ENCODE assay signal across 8 mouse cellular contexts in genomic region chr2:178117946-178118345, GRCm38 (mm10). TPM values are rescaled to one million over a fixed set of nuclear protein-coding genes. Genes with fewer than 3 reads are reported as not detected.
A peak's percentile ranks its signal among the peaks of the same experiment; 100 is the strongest.
DNase-seq lines count a peak whose midpoint lies in the region; ATAC-seq and TF ChIP-seq lines count a peak whose summit lies in the region.

No protein-coding gene starts in this region.

- WGBS in hindbrain, postnatal 0 days = 24% methylated on average over 12 of the region's 12 CpGs
- 22% methylated on average over 12 of the region's 12 CpGs for WGBS in lung, embryonic 14.5 days

- ATAC-seq in hindbrain, postnatal 0 days = peak; percentile 57
- peak; percentile 42; the same call in 1 of the 2 replicates for ATAC-seq in lung, embryonic 14.5 days (ENCODE audit: insufficient read depth)

- H3K27me3 ChIP-seq in hindbrain, postnatal 0 days (ENCODE audit: insufficient read depth, low read length) = peaks cover 6% of the 10 kb centered on the region; the same call in 1 of the 2 replicates
- peaks cover 18% of the 10 kb centered on the region for H3K27me3 ChIP-seq in lung, embryonic 14.5 days (ENCODE audit: insufficient read depth, low read length)

- H3K9me3 ChIP-seq in hindbrain, postnatal 0 days (ENCODE audit: low read length) = no peaks in the 10 kb centered on the region
- no peaks in the 10 kb centered on the region for H3K9me3 ChIP-seq in lung, embryonic 14.5 days (ENCODE audit: low read depth, low read length)

- peaks cover 6% of the 10 kb centered on the region; the same call in 1 of the 2 replicates for H3K4me1 ChIP-seq in hindbrain, postnatal 0 days (ENCODE audit: insufficient read depth, low read length)
- peaks cover 7% of the 10 kb centered on the region; the same call in 1 of the 2 replicates for H3K4me1 ChIP-seq in lung, embryonic 14.5 days (ENCODE audit: insufficient read depth)

- TF ChIP-seq CTCF in layer of hippocampus, adult 2 months (conservative IDR thresholded peaks at IDR 0.05) = peak; percentile 83
- TF ChIP-seq CTCF in hindbrain, postnatal 0 days (IDR thresholded peaks at IDR 0.05; ENCODE audit: low read depth) = peak; percentile 79
- TF ChIP-seq CTCF in lung, embryonic 14.5 days (IDR thresholded peaks at IDR 0.05; ENCODE audit: low read depth) = peak; percentile 65

- H3K27ac ChIP-seq in layer of hippocampus, adult 2 months = no peak overlapping the region
- H3K27ac ChIP-seq in hindbrain, postnatal 0 days = no peak overlapping the region
- H3K27ac ChIP-seq in lung, embryonic 14.5 days (ENCODE audit: low read depth) = no peak overlapping the region

- H3K4me3 ChIP-seq in layer of hippocampus, adult 2 months = no peak overlapping the region
- H3K4me3 ChIP-seq in hindbrain, postnatal 0 days (ENCODE audit: low read length) = no peak overlapping the region
- no peak overlapping the region for H3K4me3 ChIP-seq in lung, embryonic 14.5 days (ENCODE audit: low read depth, low read length)

- no peaks in the 10 kb centered on the region for H3K36me3 ChIP-seq in hindbrain, postnatal 0 days (ENCODE audit: insufficient read depth, low read length)
- H3K36me3 ChIP-seq in lung, embryonic 14.5 days (ENCODE audit: insufficient read depth) = no peaks in the 10 kb centered on the region

- H3K9ac ChIP-seq in hindbrain, postnatal 0 days (replicated peaks; ENCODE audit: low read length) = no peak overlapping the region
- no peak overlapping the region for H3K9ac ChIP-seq in lung, embryonic 14.5 days

- no peak overlapping the region for H3K4me2 ChIP-seq in hindbrain, postnatal 0 days (ENCODE audit: low read depth, low read length)
- no peak overlapping the region for H3K4me2 ChIP-seq in lung, embryonic 14.5 days

- DNase-seq in layer of hippocampus, adult 2 months (ENCODE audit: low spot score in 2 of 2) = peak; percentile 44 to 50
- no peak for DNase-seq in layer of hippocampus, adult 9-10 months (ENCODE audit: low spot score)
- peak; percentile 61 for DNase-seq in adrenal gland, postnatal 14 days
- peak; percentile 80 for DNase-seq in embryo, embryonic 10.5 days (ENCODE audit: low spot score)
- DNase-seq in hindbrain, postnatal 0 days (ENCODE audit: low spot score) = peak; percentile 87
- DNase-seq in lung, embryonic 14.5 days = peak; percentile 80
- peak; percentile 79 to 80 for DNase-seq in right cerebral cortex, postnatal 10 days (ENCODE audit: low spot score in 2 of 2)
- DNase-seq in spleen, adult 12 weeks (ENCODE audit: low spot score) = no peak

RNA-seq across cellular contexts. Expression of gene Phactr3, which starts 0.8 kb away (rescaled TPM):
- total RNA-seq in layer of hippocampus, adult 2 months (2021) = 100 to 1,000 TPM; 139 to 141 TPM
- total RNA-seq in adrenal gland, postnatal 14 days (2021) = 1.5 and 4.1 TPM in 2 replicates
- 70.4 and 92.7 TPM in 2 replicates for total RNA-seq in hindbrain, postnatal 0 days (2014; rRNA removed)
- polyA plus RNA-seq in hindbrain, postnatal 0 days (2015; fragmentation: Nextera tagmentation; extraction: Ambion mirVana) = 66.2 and 67.2 TPM in 2 replicates
- polyA plus RNA-seq in lung, embryonic 14.5 days (2014; fragmentation: Nextera tagmentation; extraction: Ambion mirVana) = 0.33 and 0.39 TPM in 2 replicates

RNA-seq across cellular contexts. Expression of gene Zfp931, which starts 39.7 kb away (rescaled TPM):
- 10 to 100 TPM; 27.0 to 29.1 TPM for total RNA-seq in layer of hippocampus, adult 2 months (2021)
- total RNA-seq in adrenal gland, postnatal 14 days (2021) = 20.8 and 23.9 TPM in 2 replicates
- 12.4 and 13.6 TPM in 2 replicates for total RNA-seq in hindbrain, postnatal 0 days (2014; rRNA removed)
- 15.9 and 16.0 TPM in 2 replicates for polyA plus RNA-seq in hindbrain, postnatal 0 days (2015; fragmentation: Nextera tagmentation; extraction: Ambion mirVana)
- 18.5 and 19.5 TPM in 2 replicates for polyA plus RNA-seq in lung, embryonic 14.5 days (2014; fragmentation: Nextera tagmentation; extraction: Ambion mirVana)

Comparison
In these comparisons a context has a peak if more than half of its experiments do, and no peak if none do; other contexts are left out.
1. DNase-seq: peak in layer of hippocampus, adult 2 months (2 of 2), adrenal gland, postnatal 14 days (single experiment), embryo, embryonic 10.5 days (single experiment), hindbrain, postnatal 0 days (single experiment), lung, embryonic 14.5 days (single experiment) and right cerebral cortex, postnatal 10 days (2 of 2); none in layer of hippocampus, adult 9-10 months (single experiment) and spleen, adult 12 weeks (single experiment).
2. RNA of gene Phactr3, which starts 0.8 kb away (total RNA-seq): 139 to 141 TPM in layer of hippocampus, adult 2 months and 70.4 to 92.7 TPM in hindbrain, postnatal 0 days; 1.5 to 4.1 TPM in adrenal gland, postnatal 14 days; every median in the first group is over 10 times any median in the second.
3. Peak in every context shown above with its lines, with median percentiles within 50 percentile points of each other: CTCF ChIP-seq.